Mouse (Mus musculus) adrenal gland, adult 8-10 months (tissue): ENCODE data around the gene Lhx5. TPM values are rescaled to one million over a fixed set of nuclear protein-coding genes. Genes with fewer than 3 reads are reported as not detected.

Experiments used
- DNase-seq: peaks from one replicate; pipeline ENCODE4 v3.0.0; 2022
- total RNA-seq, 4 experiments: library from RNA; stranded (reverse); gene quantifications; 2 replicates each; pipeline ENCODE4 v1.2.4; 2022

Gene Lhx5
- not detected for total RNA-seq

GRCm38 (mm10) chr5:120431649-120432485 lies at the start of gene Lhx5:
Gene Lhx5 (plus strand): TSS chr5:120431699.
- DNase-seq, result no peak

- DNase-seq, result no peak
Observed at GRCm38 (mm10) chr5:120386361-120386760, 45.1 kb upstream of the Lhx5 start.

GRCm38 (mm10) chr5:120388765-120389164 lies 42.7 kb upstream of the Lhx5 start:
- DNase-seq, result no peak

GRCm38 (mm10) chr5:120389973-120390372 lies 41.5 kb upstream of the Lhx5 start:
- DNase-seq, result no peak

GRCm38 (mm10) chr5:120393871-120394667 lies 37.4 kb upstream of the Lhx5 start:
- DNase-seq, result no peak

- DNase-seq, result no peak
Observed at GRCm38 (mm10) chr5:120397988-120398387, 33.5 kb upstream of the Lhx5 start.

- DNase-seq, result no peak
Observed at GRCm38 (mm10) chr5:120404831-120405591, 26.5 kb upstream of the Lhx5 start.

- DNase-seq, result no peak
Observed at GRCm38 (mm10) chr5:120408933-120409332, 22.6 kb upstream of the Lhx5 start.

GRCm38 (mm10) chr5:120409385-120410378 lies 21.8 kb upstream of the Lhx5 start:
- DNase-seq, result no peak

GRCm38 (mm10) chr5:120413436-120413835 lies 18.1 kb upstream of the Lhx5 start:
- no peak for DNase-seq

GRCm38 (mm10) chr5:120420106-120420505 lies 11.4 kb upstream of the Lhx5 start:
- no peak for DNase-seq

- DNase-seq, result peak; percentile 32
Observed at GRCm38 (mm10) chr5:120424039-120424438, 7.5 kb upstream of the Lhx5 start.

GRCm38 (mm10) chr5:120424657-120425056 lies 6.8 kb upstream of the Lhx5 start:
- no peak for DNase-seq

GRCm38 (mm10) chr5:120425711-120426110 lies 5.8 kb upstream of the Lhx5 start:
- no peak for DNase-seq

GRCm38 (mm10) chr5:120426572-120426971 lies 4.9 kb upstream of the Lhx5 start:
- DNase-seq, result no peak

- DNase-seq, result no peak
Observed at GRCm38 (mm10) chr5:120427451-120427938, 4.0 kb upstream of the Lhx5 start.

- DNase-seq, result no peak
Observed at GRCm38 (mm10) chr5:120428189-120428838, 3.2 kb upstream of the Lhx5 start.

GRCm38 (mm10) chr5:120428990-120429389 lies 2.5 kb upstream of the Lhx5 start:
- no peak for DNase-seq

GRCm38 (mm10) chr5:120429692-120430091 lies 1.8 kb upstream of the Lhx5 start:
- no peak for DNase-seq

- no peak for DNase-seq
Observed at GRCm38 (mm10) chr5:120431001-120431583, 407 bp upstream of the Lhx5 start.
